Mouse (Mus musculus): ENCODE measurements around the gene Gripap1. TPM values are rescaled to one million over a fixed set of nuclear protein-coding genes. Genes with fewer than 3 reads are reported as not detected.

Gene Gripap1
- total RNA-seq, 4 experiments from 2014 or later = 97.8 to 120 (median 109) TPM

DNA sequence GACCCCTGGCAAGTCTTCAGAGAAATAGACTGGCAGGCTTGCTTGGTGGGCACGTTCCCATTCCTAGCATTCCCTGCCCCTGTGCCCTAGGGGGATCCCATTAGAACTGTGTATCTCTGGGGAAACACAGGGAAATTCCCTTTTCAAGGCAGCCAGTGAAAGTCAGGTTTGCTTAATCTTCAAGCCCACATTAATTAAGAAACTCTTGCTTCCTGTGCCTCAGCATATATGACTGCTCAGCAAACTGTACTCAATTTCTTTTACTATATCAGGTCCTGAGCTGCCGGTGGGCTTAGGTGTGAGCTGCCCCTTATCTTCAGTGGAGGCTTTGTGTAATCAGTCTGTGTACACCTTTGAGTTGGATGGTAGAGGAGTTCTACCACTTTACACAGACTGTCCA, 76.2 kb downstream of the Gripap1 start:
- DNase-seq (ENCODE audit: low spot score in 2 of 2) = no peak

DNA sequence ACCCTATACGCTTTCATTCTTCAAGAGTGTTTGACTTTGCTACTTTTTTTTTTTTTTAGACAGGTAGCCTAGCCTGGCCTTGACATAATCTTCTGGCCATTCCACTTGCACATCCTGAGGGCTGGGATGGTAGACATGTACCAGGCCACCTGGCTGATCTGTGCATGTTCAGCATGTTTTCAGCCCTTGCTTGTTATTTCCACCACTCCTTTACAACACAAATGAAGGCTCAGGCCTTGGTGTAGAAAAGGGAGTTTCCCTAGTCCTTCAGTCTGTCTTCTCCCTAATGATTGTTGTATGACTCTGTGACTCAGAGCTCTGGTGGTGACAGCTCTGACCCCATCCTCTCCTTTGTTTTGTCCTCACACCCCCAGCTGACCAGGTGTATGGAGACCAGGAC, 77.6 kb downstream of the Gripap1 start:
- DNase-seq (ENCODE audit: low spot score in 2 of 2) = no peak

DNA sequence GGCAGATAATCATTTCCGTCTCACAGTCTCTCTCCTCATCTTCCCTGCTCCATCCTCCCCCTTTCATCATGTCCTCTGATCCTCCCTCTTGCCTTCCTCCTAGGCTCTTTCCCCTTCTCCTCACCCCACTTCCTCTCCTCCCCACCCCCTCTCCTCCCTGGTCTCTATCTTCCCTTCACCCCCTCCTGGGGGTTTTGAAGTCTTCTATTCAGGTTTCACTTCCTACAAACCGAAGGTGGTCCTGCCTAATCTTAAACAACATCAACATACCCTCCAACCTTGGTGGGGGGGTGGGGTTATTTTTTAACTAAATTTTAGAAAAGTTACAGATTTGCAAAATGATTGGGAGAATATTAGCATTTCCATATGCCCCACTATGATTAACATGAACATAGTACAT, 78.9 kb downstream of the Gripap1 start:
- no peak for DNase-seq (ENCODE audit: low spot score in 2 of 2)

DNA sequence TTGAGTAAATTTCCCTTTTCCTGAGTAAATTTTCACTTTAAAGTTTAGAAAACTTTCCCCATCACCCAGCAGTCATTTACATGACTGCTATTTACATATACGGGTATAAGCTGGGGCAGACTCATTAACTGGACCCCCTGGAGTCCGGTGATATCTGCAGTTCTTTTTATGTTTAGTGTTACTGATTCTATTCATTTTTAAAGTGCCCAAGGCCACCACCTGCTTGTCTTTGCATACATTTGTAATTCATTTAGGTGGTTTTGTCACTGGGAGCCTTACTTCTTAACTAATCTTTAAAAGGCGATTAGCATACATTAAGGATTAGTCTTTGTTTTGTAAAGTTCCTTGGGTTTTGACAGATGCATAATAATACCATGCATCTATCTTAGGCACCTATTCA, 80.3 kb downstream of the Gripap1 start:
- no peak for DNase-seq (ENCODE audit: low spot score in 2 of 2)

Small RNAs within 50 kb of the gene (microRNA-seq; reads per million reads assigned to microRNA genes)
- gene Mir1198 = 78.1 to 120 reads per million in 2 experiments

Other genes with a start within 250 kb of the Gripap1 start
- gene Foxp3, start 216.1 kb upstream of the Gripap1 start, total RNA-seq (2022) = under 1 TPM in 1 of 4 experiments, not detected in 3; 0.09 TPM
- 10 to 100 TPM; 16.1 to 20.2 (median 17.2) TPM for gene Ppp1r3f, start 215.5 kb upstream of the Gripap1 start, total RNA-seq (2022)
- 10 to 100 TPM; 20.7 to 25.7 (median 23.1) TPM for gene Ccdc22, start 184.2 kb upstream of the Gripap1 start, total RNA-seq (2022)
- gene Cacna1f, start 182.7 kb upstream of the Gripap1 start, total RNA-seq (2022) = under 1 TPM in 1 of 4 experiments, not detected in 3; 0.34 TPM
- gene Syp, start 151.3 kb upstream of the Gripap1 start, total RNA-seq (2022) = 1,000 to 10,000 TPM; 1,661 to 2,111 (median 1,867) TPM
- 1 to 10 TPM in 3 of 4 experiments, under 1 TPM in 1; 0.70 to 2.3 (median 1.9) TPM for gene Prickle3, start 132.5 kb upstream of the Gripap1 start, total RNA-seq (2022)
- 1 to 10 TPM; 4.6 to 7.8 (median 6.0) TPM for gene Plp2, start 118.4 kb upstream of the Gripap1 start, total RNA-seq (2022)
- under 1 TPM; 0.23 to 0.36 (median 0.30) TPM for gene Magix, start 108.5 kb upstream of the Gripap1 start, total RNA-seq (2022)
- 10 to 100 TPM; 33.2 to 39.4 (median 35.8) TPM for gene Gpkow, start 92.6 kb upstream of the Gripap1 start, total RNA-seq (2022)
- 10 to 100 TPM; 55.6 to 68.4 (median 62.7) TPM for gene Wdr45, start 75.4 kb upstream of the Gripap1 start, total RNA-seq (2022)
- gene Gm45208, start 67.5 kb upstream of the Gripap1 start, total RNA-seq (2022) = not detected
- 100 to 1,000 TPM in 2 of 4 experiments, 10 to 100 TPM in 2; 90.4 to 101 (median 96.8) TPM for gene Praf2, start 61.3 kb upstream of the Gripap1 start, total RNA-seq (2022)
- gene Ccdc120, start 38.9 kb upstream of the Gripap1 start, total RNA-seq (2022) = 10 to 100 TPM; 12.4 to 21.4 (median 17.2) TPM
- gene Tfe3, start 27.2 kb upstream of the Gripap1 start, total RNA-seq (2022) = 10 to 100 TPM; 31.8 to 34.9 (median 32.7) TPM
- 10 to 100 TPM in 2 of 4 experiments, 1 to 10 TPM in 2; 8.8 to 11.8 (median 10.1) TPM for gene Kcnd1, start 32.5 kb downstream of the Gripap1 start, total RNA-seq (2022)
- gene Otud5, start 51.6 kb downstream of the Gripap1 start, total RNA-seq (2022) = 10 to 100 TPM; 72.4 to 77.1 (median 75.7) TPM
- gene Pim2, start 88.5 kb downstream of the Gripap1 start, total RNA-seq (2022) = 10 to 100 TPM; 41.3 to 61.5 (median 50.7) TPM
- gene Slc35a2, start 94.3 kb downstream of the Gripap1 start, total RNA-seq (2022) = 10 to 100 TPM; 39.3 to 50.9 (median 41.9) TPM
- gene Pqbp1, start 109.5 kb downstream of the Gripap1 start, total RNA-seq (2022) = 10 to 100 TPM; 65.0 to 82.0 (median 75.3) TPM
- gene Timm17b, start 109.6 kb downstream of the Gripap1 start, total RNA-seq (2022) = 10 to 100 TPM; 19.6 to 33.3 (median 25.4) TPM
- not detected for gene Gm10491, start 118.1 kb downstream of the Gripap1 start, total RNA-seq (2022)
- not detected for gene Gm10490, start 119.8 kb downstream of the Gripap1 start, total RNA-seq (2022)
- gene Pcsk1n, start 130.1 kb downstream of the Gripap1 start, total RNA-seq (2022) = 100 to 1,000 TPM; 321 to 373 (median 344) TPM
- not detected for gene Eras, start 138.8 kb downstream of the Gripap1 start, total RNA-seq (2022)
- gene Hdac6, start 158.1 kb downstream of the Gripap1 start, total RNA-seq (2022) = 10 to 100 TPM; 45.6 to 50.1 (median 47.6) TPM
- gene Gata1, start 188.3 kb downstream of the Gripap1 start, total RNA-seq (2022) = not detected
- not detected for gene Glod5, start 228.7 kb downstream of the Gripap1 start, total RNA-seq (2022)